11 mouse cellular contexts compared by ENCODE assay signal in genomic region chr15:103005308-103005707, GRCm38 (mm10). TPM values are rescaled to one million over a fixed set of nuclear protein-coding genes. Genes with fewer than 3 reads are reported as not detected.
DNase-seq lines count a peak whose midpoint lies in the region; ATAC-seq and TF ChIP-seq lines count a peak whose summit lies in the region.
"Had no signal": no experiment of that assay in that cellular context is flagged by ENCODE, and none has a peak within 500 bp of the region (broad histone marks: within the 10 kb centered on the region; RNA-seq: fewer than 3 reads in every experiment).

No protein-coding gene starts in this region.

- H3K9me3 ChIP-seq in CH12.LX (replicated peaks; ENCODE audit: low read length), result no peaks in the 10 kb centered on the region
- no peaks in the 10 kb centered on the region for H3K9me3 ChIP-seq in limb, embryonic 15.5 days
- H3K9me3 ChIP-seq: liver, embryonic 13.5 days; megakaryocyte, embryonic 14.5 days had no signal

- dilution Hi-C loops in CH12.LX (cut with MboI; ENCODE audit: extremely low pct_ligation_motif_present, extremely low pct_unique_long_range_greater_than_20kb, low sequenced_read_pairs), result no loop called here

- H3K4me3 ChIP-seq in CH12.LX (replicated peaks in 1 of 3; ENCODE audit: low read depth in 2 of 3, low read length in 2 of 3, poor library complexity in 1 of 3), result peak overlapping the region in 2 of 3 experiments; percentile 4
- no peak overlapping the region for H3K4me3 ChIP-seq in limb, embryonic 15.5 days
- H3K4me3 ChIP-seq: liver, embryonic 13.5 days; megakaryocyte, embryonic 14.5 days had no signal

- peak overlapping the region; percentile 80 for H3K4me2 ChIP-seq in CH12.LX (ENCODE audit: insufficient read depth, low read depth, poor library complexity, severe bottlenecking)
- H3K4me2 ChIP-seq in limb, embryonic 15.5 days, result peak overlapping the region; percentile 17; the same call in 1 of the 2 replicates
- H3K4me2 ChIP-seq: liver, embryonic 13.5 days had no signal

- H3K79me2 ChIP-seq in CH12.LX (replicated peaks; ENCODE audit: control insufficient read depth, extremely low read depth, insufficient read depth, poor library complexity, severe bottlenecking), result no peaks in the 10 kb centered on the region

- in situ Hi-C loops in CH12.LX (cut with MboI; ENCODE audit: low pct_ligation_motif_present, low pct_unique_long_range_greater_than_20kb, low sequenced_read_pairs), result no loop called here

- TF ChIP-seq CTCF in CH12.LX (conservative IDR thresholded peaks at IDR 0.05 in 1 of 2, IDR thresholded peaks at IDR 0.05 in 1 of 2; ENCODE audit: low read depth in 2 of 2, low read length in 2 of 2), result no peak

- DNase-seq in embryo, embryonic 10 days (ENCODE audit: low spot score), result peak; percentile 74
- no peak for DNase-seq in embryo, embryonic 10.5 days (ENCODE audit: low spot score)
- DNase-seq in CH12.LX (ENCODE audit: extremely low read depth), result no peak
- peak; percentile 49 for DNase-seq in gastrocnemius, postnatal 25 days
- no peak for DNase-seq in right cerebral cortex, adult 2 months (ENCODE audit: low spot score in 2 of 2)
- DNase-seq in frontal cortex, postnatal 14 days (ENCODE audit: low spot score in 2 of 2), result no peak
- DNase-seq in cerebellum, adult 9-11 months, result no peak
- DNase-seq: heart, postnatal 10 days; liver, embryonic 13.5 days had no signal

- TF ChIP-seq POLR2A in CH12.LX (IDR thresholded peaks at IDR 0.05; ENCODE audit: low read depth, low read length), result no peak

- H3K27me3 ChIP-seq in CH12.LX (replicated peaks), result no peaks in the 10 kb centered on the region
- H3K27me3 ChIP-seq in limb, embryonic 15.5 days, result peaks cover 97% of the 10 kb centered on the region

- H3K36me3 ChIP-seq in CH12.LX (replicated peaks in 1 of 2; ENCODE audit: control insufficient read depth in 1 of 2, insufficient read depth in 1 of 2, low read length in 1 of 2), result no peaks in the 10 kb centered on the region
- H3K36me3 ChIP-seq in limb, embryonic 15.5 days, result no peaks in the 10 kb centered on the region
- H3K36me3 ChIP-seq: liver, embryonic 13.5 days had no signal

- H3K4me1 ChIP-seq in CH12.LX (ENCODE audit: control insufficient read depth in 1 of 2, insufficient read depth in 2 of 2), result peaks cover 13 to 96% of the 10 kb centered on the region in 2 experiments
- H3K4me1 ChIP-seq in limb, embryonic 15.5 days, result peaks cover 23% of the 10 kb centered on the region
- H3K4me1 ChIP-seq: liver, embryonic 13.5 days had no signal

- ATAC-seq in limb, embryonic 15.5 days (ENCODE audit: insufficient number of reproducible peaks, low FRiP score, low TSS enrichment, low read depth), result no peak

- H3K9ac ChIP-seq in CH12.LX (ENCODE audit: insufficient read depth, low read depth), result peak overlapping the region; percentile 8; the same call in 1 of the 2 replicates
- no peak overlapping the region for H3K9ac ChIP-seq in limb, embryonic 15.5 days
- H3K9ac ChIP-seq: liver, embryonic 13.5 days had no signal

- TF ChIP-seq EP300 in CH12.LX (IDR thresholded peaks at IDR 0.05; ENCODE audit: low read length), result no peak; the same call in 1 of the 2 replicates

- peak overlapping the region; percentile 44; the same call in 1 of the 2 replicates for H3K27ac ChIP-seq in CH12.LX (ENCODE audit: insufficient read depth, low read depth)
- no peak overlapping the region for H3K27ac ChIP-seq in limb, embryonic 15.5 days
- H3K27ac ChIP-seq: liver, embryonic 13.5 days had no signal

- TF ChIP-seq RAD21 in CH12.LX (IDR thresholded peaks at IDR 0.05; ENCODE audit: low read depth, low read length), result no peak

- 3% methylated on average over 17 of the region's 17 CpGs for WGBS in limb, embryonic 15.5 days

TF ChIP-seq in CH12.LX, 34 proteins besides CTCF, POLR2A, EP300 and RAD21:
- 0 out of 2 replicates have a peak, but pooled peaks have one; percentile 10 for TF ChIP-seq TCF12 (IDR thresholded peaks at IDR 0.05; ENCODE audit: low read depth, low read length)
- TF ChIP-seq BHLHE40 (IDR thresholded peaks at IDR 0.05; ENCODE audit: low read depth, low read length), result no peak
- TF ChIP-seq SIN3A (IDR thresholded peaks at IDR 0.05; ENCODE audit: low read length), result no peak
- TF ChIP-seq ELF1 (IDR thresholded peaks at IDR 0.05; ENCODE audit: low read depth, low read length), result no peak
- no peak for TF ChIP-seq USF1 (IDR thresholded peaks at IDR 0.05; ENCODE audit: low read depth, low read length)
TF ChIP-seq in CH12.LX: peak in this region for 1.

RNA-seq across cellular contexts. Expression of gene Hoxc6, which starts 7.3 kb away (rescaled TPM):
- total RNA-seq in CH12.LX (2012; rRNA removed) (0.42 and 0.76 TPM in 2 replicates), CH12.LX (2014; rRNA removed) (0.59 and 0.79 TPM in 2 replicates)
- polyA plus RNA-seq in CH12.LX (2012; ENCODE audit: insufficient read length, low read depth), result 2.9 and 4.5 TPM in 2 replicates
- total RNA-seq in gastrocnemius, postnatal 25 days (2021), result 1 to 10 TPM; 5.3 to 8.1 TPM
- 1.7 and 2.3 TPM in 2 replicates for polyA plus RNA-seq in limb, embryonic 15.5 days (2015; fragmentation: Nextera tagmentation; extraction: Ambion mirVana)

RNA-seq across cellular contexts. Expression of gene Hoxc4, which starts 13.4 kb away (rescaled TPM):
- total RNA-seq in CH12.LX (2012; rRNA removed) (5.7 and 7.8 TPM in 2 replicates), CH12.LX (2014; rRNA removed) (8.6 and 10.4 TPM in 2 replicates)
- polyA plus RNA-seq in CH12.LX (2012; ENCODE audit: insufficient read length, low read depth), result 31.7 and 37.0 TPM in 2 replicates
- total RNA-seq in gastrocnemius, postnatal 25 days (2021), result 1 to 10 TPM; 3.8 to 4.1 TPM
- 1.7 and 2.7 TPM in 2 replicates for polyA plus RNA-seq in limb, embryonic 15.5 days (2015; fragmentation: Nextera tagmentation; extraction: Ambion mirVana)

RNA-seq across cellular contexts. Expression of gene Hoxc8, which starts 14.9 kb away (rescaled TPM):
- total RNA-seq in CH12.LX (2012; rRNA removed), result not detected in 2 replicates
- not detected in 2 replicates for total RNA-seq in CH12.LX (2014; rRNA removed)
- not detected in 2 replicates for polyA plus RNA-seq in CH12.LX (2012; ENCODE audit: insufficient read length, low read depth)
- total RNA-seq in gastrocnemius, postnatal 25 days (2021), result 1 to 10 TPM; 1.3 to 1.6 TPM
- 1.5 and 3.0 TPM in 2 replicates for polyA plus RNA-seq in limb, embryonic 15.5 days (2015; fragmentation: Nextera tagmentation; extraction: Ambion mirVana)
- total RNA-seq: heart, postnatal 10 days had no signal

RNA-seq across cellular contexts. Expression of gene Hoxc9, which starts 29.1 kb away (rescaled TPM):
- total RNA-seq in CH12.LX (2012; rRNA removed) (not detected in 2 replicates), CH12.LX (2014; rRNA removed) (0.12 TPM in 1 of 2 replicates, not detected in the other)
- polyA plus RNA-seq in CH12.LX (2012; ENCODE audit: insufficient read length, low read depth), result 0.20 and 0.26 TPM in 2 replicates
- total RNA-seq in gastrocnemius, postnatal 25 days (2021), result 1 to 10 TPM; 4.6 to 6.5 TPM
- 0.93 and 1.3 TPM in 2 replicates for polyA plus RNA-seq in limb, embryonic 15.5 days (2015; fragmentation: Nextera tagmentation; extraction: Ambion mirVana)
- total RNA-seq: heart, postnatal 10 days had no signal
- polyA plus RNA-seq: liver, embryonic 13.5 days had no signal

RNA-seq across cellular contexts. Expression of gene Hoxc5, which starts 38.1 kb away (rescaled TPM):
- total RNA-seq in CH12.LX (2012; rRNA removed), result not detected in 2 replicates
- 0.15 TPM in 1 of 2 replicates, not detected in the other for total RNA-seq in CH12.LX (2014; rRNA removed)
- 0.16 and 0.22 TPM in 2 replicates for polyA plus RNA-seq in CH12.LX (2012; ENCODE audit: insufficient read length, low read depth)
- 1 to 10 TPM; 1.6 to 1.8 TPM for total RNA-seq in gastrocnemius, postnatal 25 days (2021)
- polyA plus RNA-seq in limb, embryonic 15.5 days (2015; fragmentation: Nextera tagmentation; extraction: Ambion mirVana), result 2.3 TPM in 2 replicates

Comparison
In these comparisons a context has a peak if more than half of its experiments do, and no peak if none do; other contexts are left out.
1. DNase-seq: peak in embryo, embryonic 10 days (single experiment) and gastrocnemius, postnatal 25 days (single experiment); none in embryo, embryonic 10.5 days (single experiment), CH12.LX (single experiment), right cerebral cortex, adult 2 months (0 of 2), frontal cortex, postnatal 14 days (0 of 2) and cerebellum, adult 9-11 months (single experiment).